Mouse (Mus musculus) midbrain, embryonic 15.5 days (tissue): Measurements from ENCODE around the gene Bglap2. TPM values are rescaled to one million over a fixed set of nuclear protein-coding genes. Genes with fewer than 3 reads are reported as not detected.
"Not testable (repeated sequence)": the region's sequence is repeated elsewhere in the genome, so short reads cannot be mapped to it uniquely, and the experiment has no call there.

Experiments used
- ATAC-seq: fragments of 200-750 bp; cut with Nextera tagmentation; replicated peaks from 2 replicates; pipeline ENCODE4 v1.8.0; 2017; ENCODE audit warnings: moderate TSS enrichment
- H3K27ac ChIP-seq: fragments of 300-500 bp; sonication (generic); 2 replicates; pipeline ENCODE4 v1.5.1; 2015; ENCODE audit warnings: mild to moderate bottlenecking, inconsistent platforms
- H3K27me3 ChIP-seq: fragments of 300-500 bp; sonication (generic); replicated peaks from 2 replicates; pipeline ENCODE4 v1.6.1; 2015; ENCODE audit warnings: inconsistent platforms
- H3K36me3 ChIP-seq: fragments of 300-500 bp; sonication (generic); replicated peaks from 2 replicates; pipeline ENCODE4 v1.6.1; 2015; ENCODE audit warnings: inconsistent platforms
- H3K4me1 ChIP-seq: fragments of 300-500 bp; sonication (generic); 2 replicates; pipeline ENCODE4 v1.6.1; 2015; ENCODE audit warnings: inconsistent platforms
- H3K4me2 ChIP-seq: fragments of 300-500 bp; sonication (generic); 2 replicates; pipeline ENCODE4 v1.6.1; 2015; ENCODE audit warnings: inconsistent platforms, mild to moderate bottlenecking, moderate library complexity
- H3K4me3 ChIP-seq: fragments of 300-500 bp; sonication (generic); 2 replicates; pipeline ENCODE4 v1.5.1; 2015; ENCODE audit warnings: mild to moderate bottlenecking, inconsistent platforms
- H3K9ac ChIP-seq: fragments of 300-500 bp; sonication (generic); 2 replicates; pipeline ENCODE4 v1.6.1; 2015; ENCODE audit warnings: mild to moderate bottlenecking, inconsistent platforms
- H3K9me3 ChIP-seq: fragments of 300-500 bp; sonication (generic); 2 replicates; pipeline ENCODE4 v1.6.1; 2016; ENCODE audit warnings: inconsistent platforms
- WGBS: fragments of 180-500 bp; shearing (Covaris S2); methylation state at CpG from one replicate; pipeline ENCODE4 v1.1.7; 2015; ENCODE audit warnings: mixed read lengths; 5-methylcytosine and 5-hydroxymethylcytosine counted together
- polyA plus RNA-seq: library from polyadenylated mRNA; unstranded; fragments of >200 nt; fragmentation: Nextera tagmentation; extraction: Ambion mirVana; gene quantifications from 2 replicates; pipeline ENCODE4 v1.2.1, GENCODE M21; 2015

Bglap2 gene
- polyA plus RNA-seq, 1 experiment from 2014 or later: not detected

- under 1% methylated on average over 54 of the region's 54 CpGs for WGBS
- H3K4me1 ChIP-seq: peaks cover 17% of the 10 kb centered on the region
- H3K36me3 ChIP-seq: peaks cover 16% of the 10 kb centered on the region; the same call in 1 of the 2 replicates
- no peaks in the 10 kb centered on the region for H3K27me3 ChIP-seq
- H3K9me3 ChIP-seq: no peaks in the 10 kb centered on the region
- ATAC-seq: peak; percentile 93
- peak within 1 kb of the TSS; percentile 85 for H3K27ac ChIP-seq
- peak within 1 kb of the TSS; percentile 70 for H3K4me2 ChIP-seq
- peak within 1 kb of the TSS; percentile 62 for H3K9ac ChIP-seq
- H3K4me3 ChIP-seq: peak within 1 kb of the TSS; percentile 56
These were observed 31.5 kb upstream of the Bglap2 start, which contains the start of gene Pmf1 for GRCm38 (mm10) chr3:88409741-88410644. Gene Pmf1 (minus strand): TSS chr3:88410331.

DNA sequence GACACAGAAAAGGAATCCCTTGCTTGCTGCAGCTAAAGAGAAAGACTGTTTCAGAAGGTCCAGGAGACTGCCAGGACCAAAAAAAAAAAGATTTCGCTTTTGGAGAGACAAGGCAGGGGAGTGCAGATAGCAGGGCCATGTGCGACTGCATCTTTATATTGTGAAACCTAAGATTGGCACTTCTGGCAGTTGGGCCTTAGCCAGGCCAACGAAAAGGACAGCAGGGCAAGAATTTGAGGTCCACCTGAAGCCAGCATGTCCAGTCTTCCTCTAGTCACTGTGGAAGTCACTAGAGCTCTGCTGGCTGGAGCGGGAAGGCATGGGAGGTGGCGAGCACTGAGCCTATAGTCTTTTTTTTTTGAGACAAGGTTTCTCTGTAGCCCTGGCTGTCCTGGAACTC lies 30.5 kb upstream of the Bglap2 start:
- 67% methylated on average over 5 of the region's 5 CpGs for WGBS
- no peak for ATAC-seq
- H3K4me2 ChIP-seq: peak overlapping the region; percentile 70
- H3K27ac ChIP-seq: no peak overlapping the region
- H3K9me3 ChIP-seq: no peaks in the 10 kb centered on the region
- H3K4me3 ChIP-seq: peak overlapping the region; percentile 56; the same call in 1 of the 2 replicates
- no peaks in the 10 kb centered on the region for H3K27me3 ChIP-seq
- H3K4me1 ChIP-seq: peaks cover 17% of the 10 kb centered on the region
- no peak overlapping the region; the same call in 1 of the 2 replicates for H3K9ac ChIP-seq
- peaks cover 16% of the 10 kb centered on the region; the same call in 1 of the 2 replicates for H3K36me3 ChIP-seq

DNA sequence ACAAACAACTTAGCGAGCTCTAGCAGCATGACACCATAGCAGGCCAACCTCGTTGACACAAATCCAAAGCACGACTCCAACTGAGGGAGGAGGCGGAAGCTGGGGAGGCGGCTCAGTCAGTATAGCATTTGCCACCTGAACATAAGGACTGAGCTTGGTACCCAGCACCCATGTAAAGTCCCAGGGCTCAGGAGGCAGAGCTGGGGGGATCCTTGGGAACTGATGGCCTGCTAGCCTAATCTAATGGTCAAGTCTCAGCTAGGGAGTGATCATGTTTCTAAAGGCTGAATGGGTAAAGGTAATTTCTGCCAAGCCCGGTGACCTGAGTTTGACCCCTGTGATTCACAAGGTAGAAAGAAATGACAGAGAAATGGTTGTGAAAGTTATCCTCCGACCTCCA lies 29.0 kb upstream of the Bglap2 start:
- 59% methylated on average over 7 of the region's 7 CpGs for WGBS
- H3K27me3 ChIP-seq: no peaks in the 10 kb centered on the region
- H3K36me3 ChIP-seq: peaks cover 12% of the 10 kb centered on the region; the same call in 1 of the 2 replicates
- H3K9me3 ChIP-seq: no peaks in the 10 kb centered on the region
- no peak overlapping the region for H3K4me3 ChIP-seq
- ATAC-seq: no peak
- peaks cover 17% of the 10 kb centered on the region for H3K4me1 ChIP-seq
- H3K27ac ChIP-seq: no peak overlapping the region
- no peak overlapping the region for H3K4me2 ChIP-seq
- H3K9ac ChIP-seq: no peak overlapping the region

GRCm38 (mm10) chr3:88407090-88407489 lies 28.6 kb upstream of the Bglap2 start:
- no peak overlapping the region for H3K4me2 ChIP-seq
- H3K4me1 ChIP-seq: peaks cover 17% of the 10 kb centered on the region
- no peak overlapping the region for H3K4me3 ChIP-seq
- H3K27me3 ChIP-seq: no peaks in the 10 kb centered on the region
- H3K9me3 ChIP-seq: no peaks in the 10 kb centered on the region
- WGBS: 2% methylated on average over 2 of the region's 2 CpGs
- H3K9ac ChIP-seq: no peak overlapping the region
- H3K36me3 ChIP-seq: peaks cover 8% of the 10 kb centered on the region; the same call in 1 of the 2 replicates
- no peak overlapping the region for H3K27ac ChIP-seq
- 0 out of 2 replicates have a peak, but pooled peaks have one; percentile 15 for ATAC-seq

DNA sequence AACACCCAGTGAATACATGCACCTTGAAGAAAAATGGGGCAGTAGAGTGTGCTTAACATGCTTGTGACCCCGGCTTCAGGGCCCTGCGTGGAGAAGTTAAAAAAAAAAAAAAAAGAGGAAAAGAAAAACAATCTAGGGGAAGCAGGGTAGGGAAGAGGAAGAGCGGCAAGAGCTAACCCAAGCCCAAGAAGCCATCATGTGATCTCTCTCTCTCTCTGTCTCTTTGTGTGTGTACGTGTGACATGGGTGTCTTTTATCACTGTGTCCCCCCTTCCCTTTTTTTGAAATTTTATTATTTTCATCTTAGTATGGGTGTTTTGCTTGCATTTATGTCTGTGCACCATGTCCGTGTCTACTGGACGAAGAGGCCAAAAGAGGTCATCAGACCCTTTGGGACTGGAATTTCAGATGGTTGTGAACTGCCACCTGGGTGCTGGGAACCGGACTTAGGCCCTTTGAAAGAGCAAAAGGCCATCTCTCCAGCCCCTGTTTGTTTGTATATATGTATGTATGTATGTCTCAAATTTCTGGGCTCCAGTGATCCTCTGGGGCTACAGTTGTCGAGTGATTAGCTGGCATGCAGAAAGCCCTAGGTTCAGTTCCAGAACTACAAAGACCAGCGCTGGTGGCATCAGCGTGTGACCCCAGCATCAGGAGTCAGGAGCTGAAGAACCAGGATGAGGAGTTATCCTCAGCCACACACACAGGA lies 25.2 kb upstream of the Bglap2 start:
- Histone ChIP-seq H3K27me3 (no peaks in the 10 kb centered on the region), H3K9me3 (no peaks in the 10 kb centered on the region), H3K4me2 (no peak overlapping the region), H3K27ac (no peak overlapping the region), H3K36me3 (no peaks in the 10 kb centered on the region), H3K4me1 (no peaks in the 10 kb centered on the region), H3K9ac (no peak overlapping the region), H3K4me3 (no peak overlapping the region)
- ATAC-seq: no peak
- 96% methylated on average over 10 of the region's 10 CpGs for WGBS

DNA sequence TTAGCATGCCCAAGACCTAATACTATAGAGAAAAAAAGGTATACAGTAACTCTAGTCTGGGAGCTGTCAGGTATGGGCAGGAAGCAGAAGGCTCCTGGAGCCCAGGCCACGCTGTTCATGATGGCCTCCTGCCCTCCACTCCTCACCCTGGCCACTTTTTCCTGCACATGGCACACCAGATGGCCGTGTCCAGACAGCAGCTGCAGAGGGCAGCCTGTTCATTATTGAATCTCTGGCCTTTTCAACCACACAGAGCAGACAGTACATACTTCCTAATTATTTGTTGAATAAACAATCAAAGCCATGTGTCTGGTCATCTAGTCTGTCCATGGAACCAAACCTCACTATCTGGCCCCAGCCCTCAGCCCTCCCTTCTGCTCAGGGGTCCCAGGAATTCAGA lies 20.2 kb upstream of the Bglap2 start:
- Histone ChIP-seq H3K27ac (no peak overlapping the region), H3K27me3 (no peaks in the 10 kb centered on the region), H3K4me2 (no peak overlapping the region), H3K9me3 (no peaks in the 10 kb centered on the region), H3K4me1 (no peaks in the 10 kb centered on the region), H3K9ac (no peak overlapping the region), H3K4me3 (no peak overlapping the region), H3K36me3 (no peaks in the 10 kb centered on the region)
- WGBS: 82% methylated on average over 2 of the region's 2 CpGs
- ATAC-seq: no peak

DNA sequence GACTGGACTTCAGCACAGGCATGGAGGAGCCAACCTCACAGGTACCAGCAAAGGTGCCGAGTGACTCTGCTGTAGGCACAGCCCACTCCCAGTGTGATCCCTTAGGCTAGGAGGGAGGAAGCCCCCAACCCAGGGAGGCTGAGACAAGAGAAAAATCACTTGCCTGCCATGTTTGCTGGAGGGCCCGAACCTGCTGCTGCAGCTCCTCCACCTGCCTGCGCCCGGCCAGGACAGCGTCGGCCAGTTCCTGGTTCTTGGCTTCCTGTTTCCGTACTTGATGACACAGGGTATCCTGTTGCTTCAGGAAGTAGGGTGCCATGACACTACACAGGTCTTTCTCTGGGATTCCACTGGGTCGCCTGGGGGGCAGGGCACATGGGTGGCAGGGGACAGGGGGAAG lies 17.2 kb upstream of the Bglap2 start:
- Histone ChIP-seq H3K27me3 (no peaks in the 10 kb centered on the region), H3K36me3 (no peaks in the 10 kb centered on the region), H3K4me3 (no peak overlapping the region), H3K4me1 (no peaks in the 10 kb centered on the region), H3K9ac (no peak overlapping the region), H3K9me3 (no peaks in the 10 kb centered on the region), H3K4me2 (no peak overlapping the region), H3K27ac (no peak overlapping the region)
- 96% methylated on average over 8 of the region's 8 CpGs for WGBS
- no peak for ATAC-seq

GRCm38 (mm10) chr3:88395288-88395687 lies 16.8 kb upstream of the Bglap2 start:
- no peak for ATAC-seq
- Histone ChIP-seq H3K9me3 (no peaks in the 10 kb centered on the region), H3K27me3 (no peaks in the 10 kb centered on the region), H3K27ac (no peak overlapping the region), H3K4me1 (no peaks in the 10 kb centered on the region), H3K36me3 (no peaks in the 10 kb centered on the region), H3K4me3 (no peak overlapping the region), H3K4me2 (no peak overlapping the region), H3K9ac (no peak overlapping the region)
- 96% methylated on average over 6 of the region's 6 CpGs for WGBS

GRCm38 (mm10) chr3:88393776-88394375 lies 15.4 kb upstream of the Bglap2 start:
- Histone ChIP-seq H3K4me2 (no peak overlapping the region), H3K36me3 (no peaks in the 10 kb centered on the region), H3K27me3 (no peaks in the 10 kb centered on the region), H3K9ac (no peak overlapping the region), H3K4me3 (no peak overlapping the region), H3K9me3 (no peaks in the 10 kb centered on the region), H3K4me1 (no peaks in the 10 kb centered on the region), H3K27ac (no peak overlapping the region)
- ATAC-seq: no peak
- WGBS: 94% methylated on average over 9 of the region's 9 CpGs

GRCm38 (mm10) chr3:88384364-88384763 lies 5.9 kb upstream of the Bglap2 start, which contains the start of gene Bglap:
Gene Bglap (minus strand): TSS chr3:88384464.
- no peak for ATAC-seq
- Histone ChIP-seq H3K4me2 (no peak within 1 kb of the TSS), H3K36me3 (no peaks in the 10 kb centered on the region), H3K4me1 (no peaks in the 10 kb centered on the region), H3K4me3 (no peak within 1 kb of the TSS), H3K27ac (no peak within 1 kb of the TSS), H3K9me3 (no peaks in the 10 kb centered on the region), H3K27me3 (no peaks in the 10 kb centered on the region), H3K9ac (no peak within 1 kb of the TSS)
- WGBS: 88% methylated on average over 5 of the region's 5 CpGs

GRCm38 (mm10) chr3:88382383-88382782 lies 3.9 kb upstream of the Bglap2 start:
- H3K4me1 ChIP-seq, H3K9me3 ChIP-seq, H3K27ac ChIP-seq, H3K27me3 ChIP-seq, H3K9ac ChIP-seq, H3K4me2 ChIP-seq, H3K4me3 ChIP-seq, ATAC-seq, H3K36me3 ChIP-seq: not testable (repeated sequence)
- WGBS: 39% methylated on average over 3 of the region's 7 CpGs
